Mouse (Mus musculus) neural tube, embryonic 13.5 days (tissue): ENCODE measurements around the gene Gm3880. TPM values are rescaled to one million over a fixed set of nuclear protein-coding genes. Genes with fewer than 3 reads are reported as not detected.

ENCODE experiments used
- polyA plus RNA-seq: library from polyadenylated mRNA; unstranded; fragments of >200 nt; fragmentation: Nextera tagmentation; extraction: Ambion mirVana; gene quantifications from 2 replicates; pipeline ENCODE4 v1.2.1, GENCODE M21; 2015

Gm3880 gene
- polyA plus RNA-seq, 1 experiment from 2014 or later = not detected

Other genes with a start within 250 kb of the Gm3880 start
- 9.7 and 11.7 TPM in 2 replicates for gene Hdac8, start 181.6 kb downstream of the Gm3880 start, polyA plus RNA-seq
- gene Phka1, start 42.7 kb downstream of the Gm3880 start, polyA plus RNA-seq = 7.0 and 7.6 TPM in 2 replicates
- gene Gm9112, start 20.7 kb upstream of the Gm3880 start, polyA plus RNA-seq = not detected in 2 replicates
- gene Dmrtc1b, start 20.9 kb upstream of the Gm3880 start, polyA plus RNA-seq = not detected in 2 replicates
- not detected in 2 replicates for gene Dmrtc1c1, start 116.0 kb upstream of the Gm3880 start, polyA plus RNA-seq
- not detected in 2 replicates for gene Dmrtc1c2, start 167.6 kb upstream of the Gm3880 start, polyA plus RNA-seq
- gene 1700031F05Rik, start 181.0 kb upstream of the Gm3880 start, polyA plus RNA-seq = not detected in 2 replicates
- gene Dmrtc1a, start 221.7 kb upstream of the Gm3880 start, polyA plus RNA-seq = 0.87 and 2.1 TPM in 2 replicates
- gene 1700011M02Rik, start 221.9 kb upstream of the Gm3880 start, polyA plus RNA-seq = not detected in 2 replicates
- gene 1700018G05Rik, start 241.4 kb upstream of the Gm3880 start, polyA plus RNA-seq = not detected in 2 replicates